Mouse (Mus musculus): ENCODE data around the gene Gcnt3.

Gcnt3 gene

DNA sequence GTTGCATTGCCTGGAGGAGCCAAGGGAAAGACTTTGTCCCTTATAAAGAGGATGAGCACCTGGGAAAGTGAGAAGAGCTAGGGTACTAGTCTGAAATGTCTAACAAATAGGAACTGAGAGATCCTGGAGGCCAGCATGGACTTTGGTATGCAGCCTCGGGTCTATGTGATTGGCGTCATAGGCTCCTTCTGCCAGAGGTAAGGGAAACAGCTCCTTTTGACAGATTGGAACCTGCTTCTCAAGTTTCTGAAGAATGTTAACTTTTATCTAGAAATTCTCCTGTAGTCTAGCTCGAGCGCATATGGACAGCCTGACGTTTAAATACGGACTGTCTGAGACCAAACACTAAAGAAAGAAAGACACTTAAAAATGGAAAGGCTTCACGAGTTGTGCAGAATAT lies at the start of gene Gcnt3:
Gene Gcnt3, minus strand, starts transcription at position 101 of the 400 bp plus-strand sequence.
- no peak for DNase-seq (ENCODE audit: low spot score in 2 of 2)

DNA sequence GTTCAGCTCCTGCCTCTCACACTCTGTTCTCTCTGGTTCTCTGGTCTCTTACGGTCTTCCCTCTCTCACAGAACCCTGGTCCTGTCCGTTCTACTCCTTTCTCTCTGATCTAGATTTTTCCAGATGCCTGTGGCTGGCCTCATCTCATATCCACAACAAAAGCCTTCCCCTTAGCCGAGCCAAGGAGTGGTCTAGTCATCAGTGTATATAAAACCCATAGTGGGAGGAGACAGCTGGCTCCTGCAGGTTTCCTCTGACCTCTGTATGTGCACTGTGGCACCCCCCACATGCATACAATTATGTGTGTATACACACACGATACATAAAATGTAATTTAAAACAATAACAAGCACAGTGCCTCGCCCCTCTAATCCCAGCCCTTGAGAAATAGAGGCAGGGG lies 49.5 kb upstream of the Gcnt3 start:
- DNase-seq (ENCODE audit: low spot score in 2 of 2), result no peak

DNA sequence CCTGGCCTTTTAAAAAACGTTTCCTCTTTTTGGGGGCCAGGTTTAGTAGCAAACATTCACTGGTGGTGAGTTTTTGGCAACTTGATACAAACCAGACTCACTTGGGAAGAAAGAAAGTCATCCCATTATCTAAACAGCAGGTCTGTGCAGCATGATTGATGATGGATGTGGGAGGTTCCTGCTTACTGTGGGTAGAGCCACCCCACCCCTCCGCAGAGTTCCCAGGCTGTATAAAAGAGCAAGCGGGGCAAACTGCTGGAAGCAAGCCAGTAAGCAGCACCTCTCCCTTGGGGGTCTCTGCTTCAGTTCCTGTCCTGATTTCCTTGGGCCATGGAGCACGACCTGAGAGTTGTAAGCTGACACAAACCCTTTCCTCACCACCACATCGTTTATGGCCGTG lies 48.2 kb upstream of the Gcnt3 start:
- no peak for DNase-seq (ENCODE audit: low spot score in 2 of 2)

DNA sequence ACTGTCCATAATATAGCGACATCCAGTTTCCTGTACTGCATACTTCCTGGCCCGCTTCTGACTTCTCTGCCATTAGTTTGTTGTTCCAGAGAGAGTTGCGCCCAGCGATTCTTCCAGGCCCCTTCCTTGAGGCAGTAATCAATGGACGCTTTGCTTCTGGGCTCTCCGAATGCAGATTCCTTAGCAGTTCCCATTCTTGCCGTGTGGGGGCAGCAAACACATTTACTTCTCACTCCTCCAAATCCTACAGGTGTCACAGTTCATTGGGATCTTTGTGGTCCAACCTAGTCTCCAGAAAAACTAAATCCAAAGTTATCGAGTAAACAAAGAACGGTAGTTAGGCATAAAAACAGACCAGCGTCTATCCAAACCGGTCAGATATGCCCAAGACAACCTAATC lies 46.2 kb upstream of the Gcnt3 start:
- peak in 1 of 2 experiments; percentile 17 for DNase-seq (ENCODE audit: low spot score in 2 of 2)

DNA sequence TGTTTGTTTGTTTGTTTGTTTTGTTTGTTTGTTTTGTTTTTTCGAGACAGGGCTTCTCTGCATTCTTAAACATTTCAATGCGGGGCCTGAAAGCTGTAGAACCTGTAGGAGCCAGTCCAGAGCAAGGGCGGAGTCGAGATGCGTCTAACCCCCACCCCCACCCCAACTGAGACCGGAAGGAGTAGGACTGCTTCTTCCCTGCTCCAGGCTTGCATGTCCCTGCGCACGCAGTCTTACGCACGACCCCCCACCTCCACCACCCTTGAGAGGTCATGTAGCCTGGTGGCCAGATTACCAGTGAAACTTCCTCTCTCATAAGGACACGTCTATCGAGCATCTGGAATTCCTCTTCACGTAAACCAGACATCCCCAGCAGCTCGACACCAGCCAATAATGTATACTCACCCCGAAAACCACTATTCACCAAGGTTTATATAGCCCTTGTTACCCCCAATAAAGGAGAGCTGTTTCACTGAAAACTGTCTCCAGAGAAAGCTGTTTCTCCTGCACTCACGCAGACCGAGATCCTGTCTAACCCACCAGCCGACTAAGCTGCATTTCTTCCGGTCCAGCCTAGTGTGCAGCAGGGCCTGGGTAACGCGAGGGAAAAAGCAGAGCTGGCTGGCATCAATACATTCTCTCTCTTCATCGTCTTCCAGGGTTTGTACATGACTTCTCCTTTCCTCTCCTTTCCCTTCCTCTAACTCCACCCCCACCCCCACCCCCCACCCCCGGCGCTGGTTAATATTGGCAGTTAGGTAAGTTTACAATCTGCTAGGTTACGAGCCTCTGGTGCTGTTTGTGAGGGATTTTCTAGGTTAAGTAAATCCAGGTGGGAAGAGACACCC lies 44.7 kb upstream of the Gcnt3 start:
- no peak for DNase-seq (ENCODE audit: low spot score in 2 of 2)

DNA sequence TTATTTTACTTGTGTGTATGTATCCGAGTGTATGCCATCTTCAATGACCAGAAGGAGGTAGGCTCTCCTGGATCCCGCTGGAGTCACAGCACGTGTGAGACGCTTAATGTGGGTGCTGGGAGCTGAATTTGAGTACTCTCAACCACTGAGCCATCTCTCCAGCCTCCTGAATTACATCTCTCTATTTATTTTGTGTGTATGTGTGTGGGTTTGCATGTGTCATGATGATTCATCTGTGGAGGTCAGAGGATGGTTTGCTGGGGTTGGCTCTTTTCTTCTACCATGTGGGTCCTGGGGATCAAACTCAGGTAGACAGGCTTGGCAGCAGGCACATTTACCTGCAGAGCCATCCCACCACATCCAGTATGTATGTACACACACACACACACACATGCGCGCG lies 43.9 kb upstream of the Gcnt3 start:
- DNase-seq (ENCODE audit: low spot score in 2 of 2), result no peak

DNA sequence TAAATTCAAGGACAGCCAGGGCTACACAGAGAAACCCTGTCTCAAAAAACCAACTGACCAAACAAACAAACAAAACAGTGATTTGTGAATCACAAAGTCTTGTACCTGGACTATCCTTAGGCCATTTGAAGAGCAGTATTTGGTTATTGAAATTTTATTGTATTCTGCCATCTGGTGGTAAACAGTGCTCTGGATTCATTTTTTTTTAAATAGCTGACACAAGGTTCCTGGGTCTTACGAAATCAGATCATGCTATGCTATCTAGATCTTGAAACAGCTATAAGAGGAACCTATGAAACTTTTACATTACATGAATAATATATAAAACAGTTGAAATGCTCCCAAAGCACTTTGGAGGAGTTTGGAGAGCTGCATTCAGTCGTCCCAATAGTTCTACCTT lies 43.1 kb upstream of the Gcnt3 start:
- no peak for DNase-seq (ENCODE audit: low spot score in 2 of 2)

DNA sequence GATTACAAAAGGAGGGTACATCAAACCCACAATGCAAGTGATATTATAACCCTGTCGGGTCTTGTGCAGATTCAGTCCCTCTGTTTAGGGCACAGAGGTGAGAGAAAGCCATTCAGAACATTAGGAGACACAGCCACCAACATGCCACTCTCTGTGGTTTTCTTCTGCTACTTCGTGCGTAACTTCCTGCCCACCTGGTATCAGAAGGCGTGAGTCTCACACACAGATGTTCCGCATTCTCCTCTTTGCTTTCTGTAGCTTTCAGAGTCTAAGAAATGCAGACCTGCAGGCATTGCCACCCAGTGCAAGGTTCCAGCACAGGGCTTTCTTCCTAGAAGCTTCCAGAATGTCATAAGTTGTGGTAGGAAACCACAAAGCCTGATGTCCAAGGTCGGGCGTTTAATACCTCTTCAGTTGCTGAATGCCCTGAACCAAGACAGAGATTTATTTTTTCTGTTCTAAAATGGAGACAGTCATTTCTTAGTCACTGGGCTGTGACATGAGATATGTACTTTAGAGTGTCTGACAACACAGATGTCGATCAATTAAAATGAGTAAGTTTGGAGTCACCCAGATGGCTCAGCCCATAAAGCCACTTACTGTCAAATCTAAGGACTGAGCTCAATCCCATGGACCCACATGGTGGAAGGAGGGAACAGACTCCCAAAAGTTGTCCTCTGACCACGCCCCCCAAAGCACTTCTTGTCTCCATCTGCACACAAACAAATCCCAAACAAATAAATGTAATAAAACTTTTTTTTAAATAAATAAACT lies 42.3 kb upstream of the Gcnt3 start:
- DNase-seq (ENCODE audit: low spot score in 2 of 2), result peak in 1 of 2 experiments; percentile 16

DNA sequence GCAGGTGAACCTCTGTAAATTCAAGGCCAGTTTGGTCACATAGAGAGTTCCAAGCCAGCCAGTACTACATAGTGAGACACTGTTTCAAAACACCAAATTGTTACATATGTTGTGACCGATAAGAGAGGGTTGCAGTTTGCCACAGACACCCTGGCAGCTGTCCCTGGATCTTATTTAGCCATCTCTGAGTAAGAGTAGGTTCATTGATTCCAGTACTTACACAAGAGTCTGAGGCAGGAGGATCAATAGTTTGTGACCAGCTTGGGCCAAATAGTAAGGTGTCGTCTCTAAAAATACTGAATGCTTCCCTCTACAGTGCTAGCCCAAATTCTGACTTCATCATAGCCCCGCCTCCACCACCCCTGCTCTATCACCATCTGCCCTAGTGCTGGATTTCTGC lies 40.1 kb upstream of the Gcnt3 start:
- DNase-seq (ENCODE audit: low spot score in 2 of 2), result no peak

DNA sequence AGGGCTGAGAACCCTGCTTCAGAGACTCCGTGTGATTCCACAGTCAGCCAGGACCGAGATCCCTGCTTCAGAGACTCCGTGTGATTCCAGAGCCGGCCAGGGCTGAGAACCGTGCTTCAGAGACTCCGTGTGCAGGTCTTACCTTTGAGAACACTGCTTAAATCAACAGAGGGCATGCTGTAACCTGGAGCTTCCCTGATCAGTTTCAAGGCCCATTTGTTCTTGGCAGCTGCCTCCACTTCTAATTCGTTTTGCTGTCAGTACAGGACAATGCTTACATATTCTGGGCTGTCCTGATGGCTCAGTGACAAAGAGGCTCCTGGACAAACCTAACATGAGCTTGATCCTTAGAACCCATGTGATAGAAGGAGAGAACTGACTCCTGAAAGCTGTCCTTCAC lies 39.3 kb upstream of the Gcnt3 start:
- DNase-seq (ENCODE audit: low spot score in 2 of 2), result no peak

DNA sequence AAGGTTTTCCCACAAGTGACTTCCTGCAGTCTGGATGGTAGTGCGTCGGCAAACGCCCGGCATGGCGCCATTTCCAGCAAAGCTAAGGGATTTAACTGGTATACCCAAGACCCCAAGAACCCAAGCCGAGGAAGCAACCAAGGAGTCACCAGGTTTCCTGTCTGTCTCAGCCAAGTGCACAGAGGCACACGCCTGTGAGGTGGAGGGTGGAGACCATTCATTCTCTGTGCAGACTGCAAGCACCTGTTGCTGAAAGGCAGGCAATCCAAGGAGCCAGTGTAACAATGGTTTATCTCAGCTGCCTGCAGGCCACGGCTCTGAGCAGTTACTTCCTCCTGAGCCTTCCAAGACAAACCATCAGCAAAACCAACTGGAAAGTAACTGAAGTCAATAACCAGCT lies 34.5 kb upstream of the Gcnt3 start:
- DNase-seq (ENCODE audit: low spot score in 2 of 2), result no peak

DNA sequence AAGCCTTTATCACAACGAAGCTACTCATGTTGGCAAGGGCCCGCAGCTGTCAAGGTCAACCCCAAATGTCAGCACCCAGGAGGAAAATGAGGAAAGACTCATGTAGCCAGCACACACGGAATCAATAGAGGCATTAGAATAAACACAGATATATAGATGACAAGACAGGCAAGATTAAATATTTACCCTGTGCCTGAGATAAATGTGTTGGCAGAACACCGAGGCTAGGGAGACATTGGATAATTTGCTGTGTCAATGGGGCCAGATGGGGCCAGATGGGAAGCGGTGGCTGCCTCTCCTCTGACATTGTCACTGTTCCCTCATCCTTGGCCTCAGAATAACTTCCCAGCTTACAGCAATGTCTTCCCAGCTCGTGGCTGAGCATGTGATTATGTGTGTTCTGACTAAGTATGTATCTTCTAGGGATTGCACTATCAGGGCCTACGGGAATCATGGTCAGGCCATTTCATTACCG lies 32.1 kb upstream of the Gcnt3 start:
- no peak for DNase-seq (ENCODE audit: low spot score in 2 of 2)

DNA sequence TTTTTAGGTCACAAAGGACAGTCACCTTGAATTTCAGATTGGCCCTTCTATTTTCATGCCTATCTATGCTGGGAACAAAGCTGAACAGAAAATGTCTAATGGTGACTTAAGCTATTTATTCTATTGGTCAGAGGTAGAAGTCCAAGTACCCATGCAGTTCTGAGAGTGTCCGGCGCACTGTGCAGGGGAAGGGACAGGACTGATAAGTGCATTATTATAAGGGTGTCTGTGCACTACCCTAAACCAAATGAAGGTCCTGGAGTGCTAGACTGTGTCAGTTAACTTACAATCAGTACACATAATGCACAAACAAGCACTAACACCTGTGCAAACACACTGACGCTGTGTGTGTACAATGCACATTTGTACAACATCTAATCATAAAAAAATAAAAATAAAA lies 29.6 kb upstream of the Gcnt3 start:
- DNase-seq (ENCODE audit: low spot score in 2 of 2), result no peak

DNA sequence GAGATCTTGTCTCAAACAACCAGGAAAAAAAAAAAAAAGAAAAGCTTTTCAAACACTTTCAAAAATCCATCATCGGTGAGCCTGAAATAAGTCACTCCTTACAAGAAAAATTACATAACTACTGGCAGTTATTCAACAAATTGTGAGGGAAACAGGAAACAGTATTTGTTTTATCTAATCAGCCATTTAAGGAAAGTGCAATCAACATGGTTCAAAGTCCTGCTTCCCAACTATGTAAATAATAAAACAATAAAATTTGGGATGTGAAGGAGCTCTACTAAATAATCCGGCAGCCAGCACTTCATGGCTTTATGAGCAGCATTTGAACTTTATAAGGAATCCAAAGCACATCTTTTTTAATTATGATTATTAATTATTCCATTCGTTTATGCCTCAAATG lies 24.1 kb upstream of the Gcnt3 start:
- DNase-seq (ENCODE audit: low spot score in 2 of 2), result no peak

DNA sequence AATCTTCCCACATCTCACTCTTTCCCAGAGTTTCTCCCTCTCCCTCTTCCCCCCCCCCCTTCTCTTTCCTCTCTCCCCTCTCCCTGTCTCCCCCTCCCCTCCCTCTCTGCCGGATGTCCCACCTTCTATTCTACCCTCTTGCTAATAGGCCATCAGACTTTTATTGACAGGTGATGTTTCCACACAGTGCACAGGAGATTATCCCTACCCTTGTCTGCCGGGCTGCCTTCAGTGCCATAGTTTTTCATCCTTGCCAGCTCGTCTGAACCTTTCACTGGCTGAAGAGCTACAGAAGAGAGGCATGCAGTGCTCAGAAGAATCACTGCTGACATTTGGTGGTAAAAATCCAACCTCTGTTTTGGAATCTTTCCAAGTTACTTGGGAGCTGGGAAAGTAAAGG lies 15.5 kb upstream of the Gcnt3 start:
- DNase-seq (ENCODE audit: low spot score in 2 of 2), result no peak

DNA sequence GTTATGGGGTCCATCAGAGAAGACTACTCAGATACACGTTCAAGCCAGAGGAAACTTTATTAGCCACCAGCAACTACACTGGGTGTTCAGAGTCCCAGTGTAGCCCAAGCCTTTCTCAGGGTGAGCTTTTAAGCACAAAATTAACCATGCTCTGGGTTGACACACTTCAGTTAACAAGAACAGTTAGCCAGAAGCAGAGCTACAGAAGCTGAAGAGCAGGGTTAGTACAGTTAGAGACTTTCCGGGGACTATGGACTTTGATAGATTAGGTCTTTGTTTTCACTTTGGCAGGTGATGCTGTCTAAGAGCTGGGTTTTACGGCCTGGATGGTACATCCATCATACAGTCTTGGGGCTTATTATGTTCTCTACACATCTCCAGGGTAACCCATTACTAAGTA lies 14.8 kb upstream of the Gcnt3 start:
- DNase-seq (ENCODE audit: low spot score in 2 of 2), result no peak

DNA sequence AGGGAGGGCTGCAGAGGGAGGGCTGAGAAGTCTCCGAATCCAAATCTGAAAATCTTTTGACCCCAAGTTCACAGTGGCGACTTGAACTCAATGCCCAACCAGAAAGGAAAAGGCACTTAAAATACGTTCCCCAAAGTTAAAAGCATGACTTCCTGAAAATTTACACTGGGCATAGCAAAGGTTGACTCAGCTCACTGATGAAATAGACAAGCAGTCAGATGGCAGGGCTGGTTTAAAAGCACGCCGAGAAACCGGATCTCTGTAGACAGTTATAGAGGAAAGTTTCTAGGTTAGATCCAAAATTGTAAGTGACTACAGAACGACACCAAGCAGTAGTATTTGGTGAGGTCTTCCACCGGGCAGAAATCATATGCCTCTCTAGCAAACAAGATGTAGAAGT lies 12.0 kb upstream of the Gcnt3 start:
- no peak for DNase-seq (ENCODE audit: low spot score in 2 of 2)

DNA sequence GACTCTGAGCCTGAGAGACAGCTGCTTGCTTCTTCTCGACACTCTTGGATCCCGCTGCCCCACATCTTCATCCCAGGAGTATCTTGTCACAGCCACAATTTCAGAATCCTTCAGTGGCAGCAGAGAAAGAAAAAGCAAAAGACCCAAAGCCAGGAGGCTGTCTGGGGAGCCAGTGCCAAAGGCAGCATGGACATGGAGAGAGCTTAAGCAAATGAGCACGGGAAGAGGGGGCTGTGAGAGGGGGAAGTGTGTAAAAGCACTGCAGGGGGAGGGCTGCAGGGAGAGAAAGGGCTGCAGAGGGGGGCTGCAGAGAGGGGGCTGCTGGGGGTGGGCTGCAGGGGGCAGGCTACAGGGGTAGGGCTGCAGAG lies 11.5 kb upstream of the Gcnt3 start:
- DNase-seq (ENCODE audit: low spot score in 2 of 2), result no peak

DNA sequence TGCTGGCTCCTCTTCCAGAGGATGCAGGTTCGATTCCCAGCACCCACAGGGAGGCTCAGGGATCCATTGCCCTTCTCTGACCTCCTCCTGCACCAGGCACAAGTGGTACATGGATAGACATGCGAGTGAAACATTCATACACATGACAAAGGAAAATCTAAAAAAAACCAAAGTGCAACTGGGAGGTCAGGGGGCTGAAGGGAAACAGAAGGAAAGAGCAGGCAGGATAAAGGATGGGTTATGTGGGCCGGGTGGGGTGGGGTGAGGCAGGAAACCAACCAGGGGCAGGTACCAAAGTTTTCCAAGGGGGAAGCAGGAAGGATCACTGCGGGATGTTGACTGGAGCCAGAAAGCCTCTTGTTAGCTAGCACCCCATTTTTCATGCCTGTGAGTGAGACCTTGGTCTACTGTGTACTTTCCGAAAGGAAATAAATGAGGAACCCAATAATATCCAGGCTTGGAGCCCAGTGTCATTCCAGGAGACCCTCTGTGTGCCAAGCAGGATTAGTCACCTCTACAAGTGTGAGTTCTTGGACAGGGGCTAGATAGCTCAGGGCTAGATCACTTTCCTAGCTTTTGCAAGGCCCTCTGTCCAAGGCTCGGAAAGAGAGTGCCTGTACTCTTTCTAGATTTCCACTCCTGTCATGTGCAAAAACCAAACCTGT lies 11.0 kb upstream of the Gcnt3 start:
- no peak for DNase-seq (ENCODE audit: low spot score in 2 of 2)

DNA sequence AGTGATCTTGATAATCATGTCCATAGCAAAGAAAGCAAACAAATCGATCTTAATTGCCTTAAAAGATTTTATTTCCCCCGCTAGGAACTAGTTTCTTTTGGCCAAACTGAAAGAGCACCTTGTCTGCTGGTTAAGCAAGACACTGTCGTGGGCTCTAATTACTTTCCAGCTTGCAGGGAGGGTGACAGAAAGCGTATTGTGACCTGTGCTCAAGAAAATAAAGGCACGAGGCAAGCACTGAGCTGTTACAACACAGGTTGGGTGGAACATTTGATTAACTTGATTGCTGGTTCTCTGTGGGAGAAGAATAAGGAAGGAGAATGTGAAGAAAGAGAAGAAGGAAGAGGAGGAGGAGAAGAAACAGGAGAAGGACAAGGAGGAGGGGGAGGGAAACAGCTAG lies 10.4 kb upstream of the Gcnt3 start:
- DNase-seq (ENCODE audit: low spot score in 2 of 2), result no peak

DNA sequence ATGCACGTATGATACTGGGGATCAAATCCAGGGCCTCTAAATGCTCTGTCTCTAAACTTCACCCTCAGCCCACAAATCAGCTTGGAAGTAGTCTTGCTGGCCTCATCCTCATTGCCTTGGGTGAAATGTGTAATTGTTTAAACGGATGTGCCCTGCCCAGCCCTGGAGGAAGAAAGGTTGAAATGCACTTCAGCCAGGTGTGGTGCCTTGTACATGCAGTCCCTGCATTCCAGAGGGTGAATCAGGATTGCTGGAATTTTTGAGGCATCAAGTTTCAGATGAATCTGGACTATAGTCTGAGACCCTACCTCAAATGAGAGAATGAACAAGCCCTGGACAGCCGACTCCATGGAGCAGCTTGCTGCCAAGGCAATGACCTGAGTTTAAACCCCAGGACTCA lies 10.0 kb upstream of the Gcnt3 start:
- no peak for DNase-seq (ENCODE audit: low spot score in 2 of 2)

DNA sequence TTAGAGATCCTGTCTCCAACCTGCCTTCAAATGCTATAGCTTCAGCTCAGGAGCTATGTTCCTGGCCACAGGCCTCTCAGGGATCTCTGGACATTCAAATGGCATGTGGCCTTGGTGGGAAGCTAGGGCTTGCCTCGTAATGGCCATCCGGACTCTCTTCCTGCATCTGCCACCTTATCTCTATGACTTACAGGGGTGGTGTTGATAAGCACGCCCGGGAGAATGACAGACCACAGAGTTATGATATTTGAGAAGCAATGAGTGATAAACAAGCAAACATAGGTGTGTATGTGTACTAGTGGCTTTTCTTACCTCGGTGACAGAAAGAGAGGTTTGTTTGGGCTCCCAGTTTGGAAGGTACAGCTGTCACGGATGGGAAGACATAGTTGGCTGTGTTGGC lies 8.4 kb upstream of the Gcnt3 start:
- DNase-seq (ENCODE audit: low spot score in 2 of 2), result no peak

DNA sequence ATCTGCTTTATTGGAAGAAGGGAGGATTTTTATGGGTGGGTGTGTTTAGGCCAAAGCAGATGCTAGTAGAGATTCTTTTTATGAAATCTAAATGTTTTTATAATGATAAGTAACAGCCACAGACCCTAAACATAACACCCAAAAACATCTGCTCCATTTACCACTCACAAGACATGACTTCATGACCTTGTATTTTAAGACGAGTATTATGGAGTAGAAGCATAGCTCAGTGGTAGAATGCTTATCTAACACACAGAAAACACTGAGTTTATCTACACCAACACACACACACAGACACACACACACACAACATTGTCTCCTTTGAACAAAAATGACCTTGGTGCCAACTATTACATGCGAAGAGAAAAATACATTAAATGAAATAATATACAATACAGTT lies 7.0 kb upstream of the Gcnt3 start:
- no peak for DNase-seq (ENCODE audit: low spot score in 2 of 2)

Data from spleen, postnatal 14 days (tissue).